Mouse (Mus musculus): ENCODE measurements around the gene Klhdc3.

DNA sequence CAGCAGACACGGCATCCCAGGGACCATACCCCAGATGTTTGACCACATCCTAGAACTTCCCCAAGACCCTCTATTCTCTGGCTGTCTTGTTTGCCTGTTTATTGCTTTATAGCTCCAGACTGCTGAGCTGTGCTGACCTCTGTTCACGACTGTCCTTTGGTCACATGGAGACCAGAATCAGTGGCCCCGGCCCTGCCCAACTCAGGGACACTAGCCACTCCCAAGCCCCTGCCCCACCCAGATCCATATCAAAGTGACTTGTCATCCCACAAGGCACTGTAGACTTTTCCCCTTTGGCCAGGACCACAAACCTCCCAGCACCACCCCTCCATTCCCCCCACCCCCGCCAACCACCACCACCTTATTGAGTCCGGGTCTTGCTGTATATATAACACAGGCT lies 18.5 kb upstream of the Klhdc3 start:
- TF ChIP-seq CTCF (IDR thresholded peaks at IDR 0.05; ENCODE audit: control insufficient read depth, insufficient read depth, insufficient read length): no peak
- TF ChIP-seq USF1 (IDR thresholded peaks at IDR 0.05; ENCODE audit: low read depth): peak; percentile 33
- no peak for TF ChIP-seq MYOD1 (IDR thresholded peaks at IDR 0.05; ENCODE audit: control insufficient read depth, insufficient read length, low read depth)
- no peak for TF ChIP-seq MAX (IDR thresholded peaks at IDR 0.05)

Data from C2C12 (cell line).